Mouse (Mus musculus) bone marrow macrophage, adult 2 months (primary cell): ENCODE results near the gene Gm5751. TPM values are rescaled to one million over a fixed set of nuclear protein-coding genes. Genes with fewer than 3 reads are reported as not detected.
"Not testable (repeated sequence)": the region's sequence is repeated elsewhere in the genome, so short reads cannot be mapped to it uniquely, and the experiment has no call there.

Source experiments
- H3K27ac ChIP-seq: 2 replicates; pipeline ENCODE4 v1.5.1; 2012; ENCODE audit warnings: low read depth, low read length; ENCODE audit not compliant: insufficient read depth
- H3K4me1 ChIP-seq: 2 replicates; pipeline ENCODE4 v1.6.1; 2012; ENCODE audit warnings: low read length; ENCODE audit not compliant: control insufficient read depth, insufficient read depth
- H3K4me3 ChIP-seq: 2 replicates; pipeline ENCODE4 v1.5.1; 2012; ENCODE audit warnings: mild to moderate bottlenecking, low read length, moderate library complexity; ENCODE audit not compliant: insufficient read depth
- CTCF ChIP-seq: IDR thresholded peaks from 2 replicates; pipeline ENCODE4 v1.5.1; 2012; ENCODE audit warnings: low read depth, mild to moderate bottlenecking, low read length, moderate library complexity
- POLR2A ChIP-seq: IDR thresholded peaks from 2 replicates; pipeline ENCODE4 v1.6.1; 2012; ENCODE audit warnings: mild to moderate bottlenecking, low read depth, low read length, borderline replicate concordance
- polyA plus RNA-seq: library from polyadenylated mRNA; stranded (reverse); fragments of >200 nt; gene quantifications from 2 replicates; pipeline ENCODE4 v1.2.4, GENCODE M21; 2012; ENCODE audit not compliant: missing spikeins, insufficient read depth, insufficient read length

The Gm5751 gene
- polyA plus RNA-seq: not detected in 2 replicates

DNA sequence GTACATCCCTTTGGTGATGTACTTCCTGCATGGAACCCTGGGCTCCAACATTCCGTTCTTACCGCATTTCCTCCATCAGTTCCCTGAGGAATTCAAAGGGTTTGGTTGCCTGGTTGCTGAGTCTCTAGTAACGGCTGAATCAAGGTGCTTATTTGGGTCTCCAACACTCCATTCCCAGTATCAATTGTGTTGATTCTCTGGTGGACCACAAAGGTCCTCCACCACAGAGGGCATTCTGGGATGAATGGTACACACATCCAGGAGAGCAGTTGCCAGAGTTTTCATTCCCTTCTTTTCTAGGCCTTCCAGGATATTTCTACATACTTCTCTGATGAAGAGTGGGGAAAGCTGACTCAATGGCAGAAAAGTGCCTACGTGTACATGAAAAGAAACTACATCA, at the start of gene Gm5751:
Gm5751 (plus strand) TSS at position 301 of the 400 bp plus-strand sequence.
- not testable (repeated sequence) for H3K4me3 ChIP-seq, H3K4me1 ChIP-seq, H3K27ac ChIP-seq

DNA sequence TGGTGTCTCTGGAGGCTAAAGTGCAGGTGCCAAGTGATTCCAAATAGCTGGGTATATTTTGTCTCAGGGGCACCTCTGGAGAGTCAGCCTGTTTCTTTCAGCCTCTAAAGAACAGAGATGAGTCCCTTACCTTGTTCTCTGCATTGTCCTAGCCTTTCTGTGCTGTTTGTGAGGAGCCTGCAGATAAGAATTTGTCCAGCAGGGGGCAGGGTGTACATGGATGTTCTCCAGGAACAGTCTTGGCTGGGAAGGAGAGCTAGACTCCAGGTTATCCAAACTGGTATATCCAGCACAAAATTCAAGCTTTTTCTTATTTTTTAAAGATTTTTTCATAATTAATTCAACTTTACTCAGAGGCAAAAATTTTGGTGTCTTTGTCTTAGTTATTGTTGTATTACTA, 42.0 kb upstream of the Gm5751 start:
- Histone ChIP-seq H3K27ac (no peak overlapping the region), H3K4me3 (no peak overlapping the region), H3K4me1 (no peaks in the 10 kb centered on the region)
- TF ChIP-seq CTCF: no peak
- no peak for TF ChIP-seq POLR2A

GRCm38 (mm10) chrX:8843694-8844093, 30.4 kb upstream of the Gm5751 start, which contains the start of gene Gm6592:
Gene Gm6592, plus strand, starts transcription at chrX:8843994.
- TF ChIP-seq POLR2A: no peak
- H3K4me3 ChIP-seq: no peak within 1 kb of the TSS
- H3K27ac ChIP-seq: no peak within 1 kb of the TSS
- no peaks in the 10 kb centered on the region for H3K4me1 ChIP-seq

GRCm38 (mm10) chrX:8852486-8852885, 21.6 kb upstream of the Gm5751 start:
- Histone ChIP-seq H3K27ac (no peak overlapping the region), H3K4me3 (no peak overlapping the region), H3K4me1 (no peaks in the 10 kb centered on the region)
- no peak for TF ChIP-seq CTCF
- TF ChIP-seq POLR2A: no peak

DNA sequence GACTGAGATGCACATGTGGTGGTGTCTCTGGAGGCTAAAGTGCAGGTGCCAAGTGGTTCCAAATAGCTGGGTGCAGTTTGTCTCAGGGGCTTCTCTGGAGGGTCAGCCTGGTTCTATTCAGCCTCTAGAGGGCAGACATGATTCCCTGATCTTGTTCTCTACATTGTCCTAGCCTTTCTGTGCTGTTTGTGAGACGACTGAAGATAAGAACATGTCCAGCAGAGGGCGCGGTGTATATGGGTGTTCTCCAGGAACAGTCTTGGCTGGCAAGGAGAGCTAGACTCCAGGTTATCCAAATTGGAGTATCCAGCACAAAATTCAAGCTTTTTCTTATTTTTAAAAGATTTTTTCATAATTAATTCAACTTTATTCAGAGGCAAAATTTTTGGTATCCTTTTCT, 9.7 kb upstream of the Gm5751 start:
- not testable (repeated sequence) for H3K4me3 ChIP-seq, H3K27ac ChIP-seq, H3K4me1 ChIP-seq

DNA sequence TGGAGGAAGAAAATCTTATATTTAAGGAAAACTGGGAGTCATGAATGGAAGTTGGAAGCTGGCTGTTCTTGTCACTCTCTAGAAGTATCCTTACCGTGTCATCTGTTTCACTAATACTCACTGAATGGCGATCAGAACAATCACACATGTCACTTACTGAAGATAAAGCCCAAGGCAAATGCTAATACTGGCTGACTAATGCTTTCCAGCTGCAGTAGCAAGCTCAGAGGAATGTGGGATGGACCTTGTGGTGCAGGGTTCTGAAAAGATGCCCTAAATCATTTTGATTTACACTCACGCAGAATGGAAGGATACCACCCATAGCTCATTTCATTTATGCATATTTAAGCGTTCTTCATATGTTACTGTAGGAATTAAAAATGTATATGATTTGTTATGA, 10.3 kb downstream of the Gm5751 start:
- peaks cover 6% of the 10 kb centered on the region for H3K4me1 ChIP-seq

GRCm38 (mm10) chrX:8891975-8892342, 17.9 kb downstream of the Gm5751 start:
- H3K4me3 ChIP-seq: peak overlapping the region; percentile 75
- TF ChIP-seq CTCF (no peak), POLR2A (no peak)
- H3K27ac ChIP-seq: no peak overlapping the region
- peaks cover 10% of the 10 kb centered on the region for H3K4me1 ChIP-seq

More for the DNA sequence above, 10.3 kb downstream of the Gm5751 start:
- TF ChIP-seq CTCF: no peak
- TF ChIP-seq POLR2A: no peak
- Histone ChIP-seq H3K27ac (no peak overlapping the region), H3K4me3 (no peak overlapping the region)

GRCm38 (mm10) chrX:8892343-8893155, 18.5 kb downstream of the Gm5751 start, which contains the start of gene B630019K06Rik:
Gene B630019K06Rik, plus strand, starts transcription at chrX:8892382.
- peak within 1 kb of the TSS; percentile 26 for H3K27ac ChIP-seq

GRCm38 (mm10) chrX:8893182-8893651, 19.2 kb downstream of the Gm5751 start:
- H3K4me3 ChIP-seq: peak overlapping the region; percentile 75
- H3K27ac ChIP-seq: peak overlapping the region; percentile 26
- H3K4me1 ChIP-seq: peaks cover 4% of the 10 kb centered on the region
- TF ChIP-seq POLR2A (no peak), CTCF (no peak)

More at GRCm38 (mm10) chrX:8892343-8893155, 18.5 kb downstream of the Gm5751 start, which contains the start of gene B630019K06Rik:
- TF ChIP-seq POLR2A (no peak), CTCF (no peak)
- Histone ChIP-seq H3K4me1 (peaks cover 8% of the 10 kb centered on the region), H3K4me3 (peak within 1 kb of the TSS; percentile 75)

- Histone ChIP-seq H3K27ac (peak overlapping the region; percentile 53; the same call in 1 of the 2 replicates), H3K4me3 (no peak overlapping the region), H3K4me1 (peaks cover 16% of the 10 kb centered on the region)
- TF ChIP-seq POLR2A: no peak
Observed at GRCm38 (mm10) chrX:8900823-8901222, 26.8 kb downstream of the Gm5751 start.
